Mouse (Mus musculus): ENCODE results near the gene Nusap1.

- TF ChIP-seq MAFK (IDR thresholded peaks at IDR 0.05; ENCODE audit: insufficient read depth, low read depth, low read length) (no peak), ZC3H11A (IDR thresholded peaks at IDR 0.05; ENCODE audit: borderline replicate concordance, low read depth, low read length) (no peak), HCFC1 (IDR thresholded peaks at IDR 0.05; ENCODE audit: borderline replicate concordance, insufficient read depth, low read length) (no peak), ZNF384 (IDR thresholded peaks at IDR 0.05; ENCODE audit: low read depth, low read length) (no peak)
Observed at GRCm38 (mm10) chr2:119692003-119692701, 74.1 kb downstream of the Nusap1 start.
